Mouse (Mus musculus): ENCODE measurements at regions not wholly inside any gene's neighbourhood (a gene's known extent, or its start where the extent isn't known, plus 50 kb on each side); places are given as distances from the start of the nearest gene placed in this dataset.

GRCm38 (mm10) chr3:3761346-3761745 is 1989.3 kb upstream of the Gm8797 start:
- no peak for DNase-seq (ENCODE audit: extremely low read depth)
- H3K4me3 ChIP-seq (replicated peaks in 1 of 3; ENCODE audit: low read depth in 2 of 3, low read length in 2 of 3, poor library complexity in 1 of 3): no peak overlapping the region
- no peak overlapping the region for H3K27ac ChIP-seq (ENCODE audit: insufficient read depth, low read depth)
- in situ Hi-C loops (cut with MboI; ENCODE audit: low pct_ligation_motif_present, low pct_unique_long_range_greater_than_20kb, low sequenced_read_pairs): no loop called here
- H3K36me3 ChIP-seq (replicated peaks in 1 of 2; ENCODE audit: control insufficient read depth in 1 of 2, insufficient read depth in 1 of 2, low read length in 1 of 2): no peaks in the 10 kb centered on the region
- dilution Hi-C loops (cut with MboI; ENCODE audit: extremely low pct_ligation_motif_present, extremely low pct_unique_long_range_greater_than_20kb, low sequenced_read_pairs): no loop called here
- H3K79me2 ChIP-seq (replicated peaks; ENCODE audit: control insufficient read depth, extremely low read depth, insufficient read depth, poor library complexity, severe bottlenecking): no peaks in the 10 kb centered on the region
- no peaks in the 10 kb centered on the region for H3K4me1 ChIP-seq (ENCODE audit: control insufficient read depth in 1 of 2, insufficient read depth in 2 of 2)
- H3K4me2 ChIP-seq (ENCODE audit: insufficient read depth, low read depth, poor library complexity, severe bottlenecking): no peak overlapping the region
- no peaks in the 10 kb centered on the region for H3K27me3 ChIP-seq (replicated peaks)
- H3K9me3 ChIP-seq (replicated peaks; ENCODE audit: low read length): no peaks in the 10 kb centered on the region
- TF ChIP-seq UBTF (IDR thresholded peaks at IDR 0.05; ENCODE audit: low read depth, low read length) (no peak), TBP (conservative IDR thresholded peaks at IDR 0.05; ENCODE audit: low read depth, low read length) (no peak), USF2 (conservative IDR thresholded peaks at IDR 0.05; ENCODE audit: low read depth, low read length) (no peak), RAD21 (IDR thresholded peaks at IDR 0.05; ENCODE audit: low read depth, low read length) (no peak), SMC3 (IDR thresholded peaks at IDR 0.05; ENCODE audit: low read depth, low read length) (no peak), USF1 (IDR thresholded peaks at IDR 0.05; ENCODE audit: low read depth, low read length) (no peak), CTCF (conservative IDR thresholded peaks at IDR 0.05 in 1 of 2, IDR thresholded peaks at IDR 0.05 in 1 of 2; ENCODE audit: low read depth in 2 of 2, low read length in 2 of 2) (no peak), MAFK (IDR thresholded peaks at IDR 0.05; ENCODE audit: insufficient replicate concordance, low read length) (no peak), ZKSCAN1 (IDR thresholded peaks at IDR 0.05; ENCODE audit: borderline replicate concordance, low read depth, low read length) (no peak), SIN3A (IDR thresholded peaks at IDR 0.05; ENCODE audit: low read length) (no peak), MAX (IDR thresholded peaks at IDR 0.05; ENCODE audit: low read length) (no peak), POLR2AphosphoS2 (IDR thresholded peaks at IDR 0.05; ENCODE audit: low read depth, low read length) (no peak), ZMIZ1 (IDR thresholded peaks at IDR 0.05; ENCODE audit: low read depth, low read length) (no peak), E2F4 (IDR thresholded peaks at IDR 0.05; ENCODE audit: insufficient replicate concordance, low read depth, low read length) (no peak), ELF1 (IDR thresholded peaks at IDR 0.05; ENCODE audit: low read depth, low read length) (no peak), JUND (conservative IDR thresholded peaks at IDR 0.05; ENCODE audit: low read depth, low read length) (no peak)
- H3K9ac ChIP-seq (ENCODE audit: insufficient read depth, low read depth): no peak overlapping the region

GRCm38 (mm10) chr3:3784200-3784599 is 1966.4 kb upstream of the Gm8797 start:
- no peak overlapping the region for H3K9ac ChIP-seq (ENCODE audit: insufficient read depth, low read depth)
- H3K9me3 ChIP-seq (replicated peaks; ENCODE audit: low read length): no peaks in the 10 kb centered on the region
- dilution Hi-C loops (cut with MboI; ENCODE audit: extremely low pct_ligation_motif_present, extremely low pct_unique_long_range_greater_than_20kb, low sequenced_read_pairs): no loop called here
- no peaks in the 10 kb centered on the region for H3K4me1 ChIP-seq (ENCODE audit: control insufficient read depth in 1 of 2, insufficient read depth in 2 of 2)
- TF ChIP-seq CHD1 (IDR thresholded peaks at IDR 0.05; ENCODE audit: low read depth, low read length): no peak
- no peak for TF ChIP-seq MAFK (IDR thresholded peaks at IDR 0.05; ENCODE audit: insufficient replicate concordance, low read length)
- no peak for TF ChIP-seq ELF1 (IDR thresholded peaks at IDR 0.05; ENCODE audit: low read depth, low read length)
- TF ChIP-seq RCOR1 (conservative IDR thresholded peaks at IDR 0.05; ENCODE audit: low read depth, low read length): no peak
- no peak for TF ChIP-seq ZC3H11A (IDR thresholded peaks at IDR 0.05; ENCODE audit: low read depth, low read length)
- no peak for TF ChIP-seq ZKSCAN1 (IDR thresholded peaks at IDR 0.05; ENCODE audit: borderline replicate concordance, low read depth, low read length)
- TF ChIP-seq USF1 (IDR thresholded peaks at IDR 0.05; ENCODE audit: low read depth, low read length): no peak
- no peak for TF ChIP-seq NELFE (IDR thresholded peaks at IDR 0.05; ENCODE audit: low read depth, low read length)
- TF ChIP-seq MEF2A (IDR thresholded peaks at IDR 0.05; ENCODE audit: borderline replicate concordance, low read depth, low read length): no peak
- TF ChIP-seq MAX (IDR thresholded peaks at IDR 0.05; ENCODE audit: low read length): no peak
- TF ChIP-seq GABPA (IDR thresholded peaks at IDR 0.05; ENCODE audit: insufficient replicate concordance, low read depth, low read length): no peak
- no peak for TF ChIP-seq BHLHE40 (IDR thresholded peaks at IDR 0.05; ENCODE audit: low read depth, low read length)
- no peak for TF ChIP-seq UBTF (IDR thresholded peaks at IDR 0.05; ENCODE audit: low read depth, low read length)
- TF ChIP-seq CHD2 (IDR thresholded peaks at IDR 0.05; ENCODE audit: low read length): no peak
- no peak for TF ChIP-seq NRF1 (IDR thresholded peaks at IDR 0.05; ENCODE audit: low read depth, low read length)
- no peak for TF ChIP-seq MXI1 (IDR thresholded peaks at IDR 0.05; ENCODE audit: low read depth, low read length)
- no peaks in the 10 kb centered on the region for H3K36me3 ChIP-seq (replicated peaks in 1 of 2; ENCODE audit: control insufficient read depth in 1 of 2, insufficient read depth in 1 of 2, low read length in 1 of 2)
- H3K27me3 ChIP-seq (replicated peaks): no peaks in the 10 kb centered on the region
- DNase-seq (ENCODE audit: extremely low read depth): no peak
- no peaks in the 10 kb centered on the region for H3K79me2 ChIP-seq (replicated peaks; ENCODE audit: control insufficient read depth, extremely low read depth, insufficient read depth, poor library complexity, severe bottlenecking)
- no peak overlapping the region for H3K4me3 ChIP-seq (replicated peaks in 1 of 3; ENCODE audit: low read depth in 2 of 3, low read length in 2 of 3, poor library complexity in 1 of 3)
- in situ Hi-C loops (cut with MboI; ENCODE audit: low pct_ligation_motif_present, low pct_unique_long_range_greater_than_20kb, low sequenced_read_pairs): no loop called here
- H3K4me2 ChIP-seq (ENCODE audit: insufficient read depth, low read depth, poor library complexity, severe bottlenecking): no peak overlapping the region
- no peak overlapping the region for H3K27ac ChIP-seq (ENCODE audit: insufficient read depth, low read depth)

All from CH12.LX (cell line).